Mouse (Mus musculus): ENCODE results near the gene Vwa8. TPM values are rescaled to one million over a fixed set of nuclear protein-coding genes. Genes with fewer than 3 reads are reported as not detected.
A peak's percentile ranks its signal among the peaks of the same experiment; 100 is the strongest.

Gene Vwa8
- total RNA-seq, 2 experiments from 2014 or later, result 152 to 173 TPM

- DNase-seq (ENCODE audit: low spot score in 2 of 2), result no peak
Observed at GRCm38 (mm10) chr14:79074786-79075185, 225.9 kb downstream of the Vwa8 start.

GRCm38 (mm10) chr14:79076560-79077300, 227.9 kb downstream of the Vwa8 start:
- no peak for DNase-seq (ENCODE audit: low spot score in 2 of 2)

GRCm38 (mm10) chr14:79083573-79083972, 234.7 kb downstream of the Vwa8 start:
- DNase-seq (ENCODE audit: low spot score in 2 of 2), result no peak

DNA sequence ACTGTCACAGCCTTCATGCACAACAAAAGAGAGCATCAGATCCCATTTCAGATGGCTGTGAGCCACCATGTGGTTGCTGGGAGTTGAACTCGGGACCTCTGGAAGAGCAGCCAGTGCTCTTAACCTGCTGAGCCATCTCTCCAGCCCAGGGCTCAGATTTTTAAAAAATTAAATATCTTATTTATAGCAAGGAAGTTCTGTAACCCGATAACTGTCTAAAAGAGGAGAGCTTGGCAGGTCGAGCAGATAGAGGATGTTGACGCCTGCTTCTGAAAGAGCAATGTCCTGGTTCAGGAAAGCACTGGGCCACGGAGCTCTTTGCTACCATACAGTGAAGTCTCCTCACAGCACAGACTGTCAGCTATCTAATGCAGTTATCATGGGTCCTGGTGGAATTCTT, 237.2 kb downstream of the Vwa8 start:
- no peak for DNase-seq (ENCODE audit: low spot score in 2 of 2)

DNA sequence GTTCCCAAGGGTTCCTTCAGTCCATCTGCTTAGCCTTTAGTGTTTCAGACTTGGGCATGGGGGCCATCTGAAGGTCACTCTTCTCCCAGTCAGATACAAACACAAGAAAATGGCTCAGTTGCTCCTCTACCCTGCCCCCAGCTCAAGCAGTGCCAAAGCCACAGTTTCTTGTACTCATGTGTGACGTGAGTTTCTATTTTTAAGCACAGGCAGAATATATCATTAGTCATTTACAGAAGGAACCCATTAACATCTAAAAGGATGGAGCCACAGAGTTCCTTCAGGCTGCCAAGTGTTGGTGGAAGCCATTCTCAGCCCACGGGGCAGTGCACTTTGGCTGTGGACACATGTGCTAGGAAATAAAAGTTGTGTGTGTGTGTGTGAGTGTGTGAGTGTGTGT, 240.6 kb downstream of the Vwa8 start:
- no peak for DNase-seq (ENCODE audit: low spot score in 2 of 2)

DNA sequence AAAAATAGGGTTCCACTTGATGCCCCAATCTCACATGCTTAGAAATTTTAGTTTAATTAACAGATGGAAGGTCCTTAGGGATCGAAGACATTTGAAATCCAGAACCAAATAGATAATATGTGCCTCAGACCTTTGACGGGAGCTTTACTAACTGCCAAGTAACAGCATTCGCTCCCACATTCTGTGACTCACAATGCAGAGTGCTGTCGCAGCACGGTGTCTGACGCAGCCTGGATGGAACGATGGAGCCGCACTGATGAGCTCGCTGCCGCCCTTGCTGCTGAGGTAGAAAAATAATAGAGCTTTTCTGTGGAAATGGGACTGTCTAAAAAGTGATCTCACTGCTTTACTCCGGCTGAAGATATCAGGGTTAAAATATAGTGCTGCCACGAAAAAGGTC, 248.3 kb downstream of the Vwa8 start:
- no peak for DNase-seq (ENCODE audit: low spot score in 2 of 2)

DNA sequence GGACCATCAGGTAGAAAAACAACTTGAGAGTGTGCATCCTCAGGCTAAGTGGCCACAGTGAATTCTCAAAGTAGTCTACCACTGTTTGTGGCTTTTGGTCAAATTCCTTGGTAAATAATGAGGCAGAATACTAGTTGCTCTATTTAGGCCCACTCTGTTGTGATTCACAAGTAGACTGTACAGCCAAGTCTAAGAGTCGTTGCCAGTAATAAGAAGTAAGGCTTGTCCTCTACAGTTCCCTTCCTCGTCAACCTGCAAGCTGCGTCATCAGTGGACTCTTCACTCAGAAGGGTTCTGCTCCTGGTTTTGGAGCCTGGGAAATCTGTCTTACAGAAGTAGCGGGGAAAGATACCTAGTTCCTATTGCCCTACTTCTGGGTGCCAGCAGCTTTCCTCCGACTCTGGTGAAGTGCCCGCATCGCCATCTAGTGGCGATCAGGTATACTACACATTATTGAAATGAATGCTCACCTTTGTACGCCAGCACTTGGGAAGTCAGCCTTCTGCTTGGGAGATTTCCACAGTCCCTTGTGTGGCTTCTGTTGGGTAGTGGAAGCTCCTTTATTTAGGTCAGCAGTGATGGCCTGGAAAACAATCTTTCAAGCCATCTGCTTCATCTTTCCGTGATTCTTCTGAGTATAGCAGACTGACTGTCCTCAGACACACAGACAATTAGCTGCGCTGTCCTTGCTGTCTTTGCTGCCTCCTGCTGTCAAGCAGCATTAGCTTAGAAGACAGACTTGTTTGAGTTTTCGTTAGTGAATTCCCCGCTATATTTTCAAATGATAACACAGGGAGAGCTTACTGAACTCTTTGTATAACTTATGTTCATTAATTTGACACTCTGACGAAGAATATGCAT, 258.0 kb downstream of the Vwa8 start:
- DNase-seq (ENCODE audit: low spot score in 2 of 2), result peak; percentile 69 to 71

DNA sequence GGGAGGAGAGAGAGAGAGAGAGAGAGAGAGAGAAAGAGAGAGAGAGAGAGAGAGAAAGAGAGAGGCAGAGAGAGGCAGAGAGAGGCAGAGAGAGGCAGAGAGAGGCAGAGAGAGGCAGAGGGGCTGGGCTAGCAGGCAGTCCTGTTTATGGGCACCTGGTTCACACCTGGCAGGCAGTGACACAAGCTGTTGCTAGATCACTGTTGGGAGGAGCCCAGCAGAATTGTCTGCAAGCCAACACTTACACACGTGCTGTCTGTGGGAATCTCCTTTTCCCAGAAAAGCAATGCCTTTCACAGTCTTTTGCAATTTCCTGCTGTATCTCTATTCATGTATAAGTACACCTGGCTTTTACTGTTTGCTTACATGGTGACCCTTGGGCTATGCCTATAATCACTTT, 260.5 kb downstream of the Vwa8 start:
- DNase-seq (ENCODE audit: low spot score in 2 of 2), result no peak

- DNase-seq (ENCODE audit: low spot score in 2 of 2), result no peak
Observed at GRCm38 (mm10) chr14:79110012-79110411, 261.2 kb downstream of the Vwa8 start.

DNA sequence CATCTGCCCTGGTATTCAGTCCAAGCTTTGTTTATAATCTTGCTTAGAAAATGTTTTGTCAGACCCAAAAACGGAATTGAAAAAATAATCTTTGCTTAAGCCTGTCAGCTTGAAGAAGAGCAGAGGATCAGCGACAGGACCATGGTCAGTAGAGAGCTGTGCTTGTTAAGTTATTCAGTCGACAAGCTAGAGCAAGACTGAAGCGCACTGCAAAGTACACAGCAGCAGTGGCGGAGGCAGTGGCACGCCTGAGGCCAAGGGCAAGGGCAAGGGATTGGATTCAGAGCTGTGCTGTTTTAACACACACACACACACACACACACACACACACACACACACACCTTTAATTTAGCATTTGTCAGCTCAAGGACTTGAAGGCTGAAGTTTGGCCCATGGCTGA, 263.2 kb downstream of the Vwa8 start:
- no peak for DNase-seq (ENCODE audit: low spot score in 2 of 2)

DNA sequence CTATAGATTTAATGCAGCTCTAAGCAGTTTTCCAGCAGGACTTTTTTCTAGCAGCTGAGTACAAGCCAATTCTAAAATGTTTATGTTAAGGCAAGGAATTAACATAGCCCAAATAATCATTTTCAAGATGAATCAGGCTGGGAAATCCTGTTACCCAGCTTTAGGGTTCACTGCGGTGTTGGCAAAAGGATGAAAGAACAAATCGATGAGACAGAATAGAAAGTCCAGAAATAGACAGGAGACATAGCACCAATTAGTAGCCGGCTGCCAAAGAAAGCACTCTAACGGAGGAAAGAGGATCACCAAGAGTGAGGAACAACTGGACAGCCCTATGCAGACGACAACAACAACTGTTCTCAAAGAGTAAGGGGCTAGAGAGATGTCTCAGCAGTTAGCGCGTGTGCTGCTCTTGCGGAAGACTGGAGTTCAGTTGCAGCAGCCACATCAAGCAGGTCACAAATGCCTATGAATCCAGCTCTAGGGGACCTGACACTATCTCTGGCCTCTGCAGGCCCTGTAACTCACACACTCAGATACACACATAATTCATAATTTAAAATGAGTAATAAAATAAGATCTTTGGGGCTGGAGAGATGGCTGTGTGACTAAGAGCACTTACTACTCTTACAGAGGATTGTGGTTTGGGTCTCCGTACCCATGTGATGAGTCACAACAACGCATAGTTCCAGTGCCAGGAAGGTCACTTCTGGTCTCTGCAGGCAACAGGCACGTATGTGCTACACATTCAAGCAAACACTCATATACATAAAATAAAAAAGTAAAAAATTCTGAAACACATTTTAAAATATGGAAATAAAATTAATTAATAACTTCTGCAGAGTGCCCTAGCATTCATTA, 265.9 kb downstream of the Vwa8 start:
- DNase-seq (ENCODE audit: low spot score in 2 of 2), result no peak

DNA sequence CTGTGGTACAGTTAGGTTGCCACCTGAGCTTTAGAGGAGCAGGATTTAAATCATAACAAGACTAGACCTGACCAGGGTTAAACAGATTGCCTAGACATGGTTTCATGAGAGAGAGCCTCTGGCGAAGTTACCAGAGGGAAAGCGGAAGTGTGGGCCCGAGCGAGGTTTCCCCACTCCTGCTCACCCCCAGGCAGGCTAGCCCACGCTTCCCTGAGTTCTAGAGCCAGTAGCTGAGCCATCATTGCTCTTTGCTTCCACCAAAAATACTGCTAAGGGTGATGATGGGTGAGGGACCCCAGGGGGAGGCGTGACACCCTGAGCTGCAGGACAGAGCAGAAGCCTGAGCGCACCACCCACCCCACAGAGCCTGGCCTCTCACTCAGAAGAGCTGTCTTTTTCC, 269.6 kb downstream of the Vwa8 start:
- no peak for DNase-seq (ENCODE audit: low spot score in 2 of 2)

DNA sequence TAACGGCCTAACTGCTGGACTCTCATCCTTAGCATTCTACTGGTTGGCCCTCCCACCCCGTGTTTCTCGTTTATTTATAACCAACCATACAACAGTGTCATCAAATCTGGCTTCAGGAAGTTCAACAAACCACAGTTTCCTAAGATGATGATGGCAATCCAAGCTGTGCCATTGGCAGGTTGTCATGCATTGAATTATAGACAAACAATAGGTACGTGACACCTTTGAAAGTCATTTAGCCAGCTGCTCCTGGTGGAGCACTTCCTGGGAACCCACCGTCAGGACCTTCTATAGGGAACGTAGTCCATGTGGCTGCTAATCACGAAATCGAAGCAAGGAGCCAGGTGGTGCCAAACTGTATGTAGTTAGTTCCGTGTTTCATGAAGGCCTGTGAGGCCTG, 270.5 kb downstream of the Vwa8 start:
- DNase-seq (ENCODE audit: low spot score in 2 of 2), result no peak

GRCm38 (mm10) chr14:79120681-79121080, 271.8 kb downstream of the Vwa8 start:
- DNase-seq (ENCODE audit: low spot score in 2 of 2), result no peak

DNA sequence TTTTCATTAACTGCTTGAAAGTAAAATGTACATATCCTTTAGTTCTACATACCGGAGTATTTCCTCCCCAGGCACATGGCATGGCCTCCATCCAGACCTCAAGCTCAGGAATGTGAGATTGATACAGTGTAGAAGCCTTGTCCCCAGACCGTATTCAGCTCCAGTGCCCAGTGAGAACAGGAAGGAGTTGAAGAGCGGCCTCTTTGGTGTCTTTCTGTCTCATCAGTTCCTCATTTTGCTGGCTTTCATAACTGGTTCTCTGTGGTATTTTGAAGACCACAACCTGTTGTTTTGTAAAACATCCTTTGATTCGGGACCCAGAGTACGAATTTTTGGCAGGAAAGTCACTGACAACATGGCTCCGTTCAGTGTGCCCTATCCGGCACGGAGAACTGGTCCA, 274.6 kb downstream of the Vwa8 start:
- no peak for DNase-seq (ENCODE audit: low spot score in 2 of 2)

- peak; percentile 41 to 49 for DNase-seq (ENCODE audit: low spot score in 2 of 2)
Observed at GRCm38 (mm10) chr14:79124643-79125042, 275.8 kb downstream of the Vwa8 start.

DNA sequence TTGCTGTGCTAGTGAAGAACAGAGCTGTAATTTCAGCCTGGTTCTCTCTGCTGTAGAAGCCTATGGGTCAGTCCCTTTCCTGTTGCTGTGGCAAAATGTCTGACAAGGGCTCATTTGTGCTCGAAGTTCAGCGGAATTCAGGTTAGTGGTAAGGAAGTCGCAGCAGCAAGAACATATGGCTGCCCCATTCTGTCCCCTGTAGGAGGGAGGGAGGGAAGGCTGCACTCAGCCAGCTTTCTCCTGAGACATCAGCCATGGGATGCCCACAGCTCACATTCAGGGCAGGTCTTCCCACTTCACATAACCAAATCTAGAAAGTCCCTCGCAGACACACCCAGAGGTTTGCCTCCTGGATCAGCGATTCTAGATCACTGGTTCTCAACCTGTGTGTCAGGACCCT, 277.3 kb downstream of the Vwa8 start:
- no peak for DNase-seq (ENCODE audit: low spot score in 2 of 2)

DNA sequence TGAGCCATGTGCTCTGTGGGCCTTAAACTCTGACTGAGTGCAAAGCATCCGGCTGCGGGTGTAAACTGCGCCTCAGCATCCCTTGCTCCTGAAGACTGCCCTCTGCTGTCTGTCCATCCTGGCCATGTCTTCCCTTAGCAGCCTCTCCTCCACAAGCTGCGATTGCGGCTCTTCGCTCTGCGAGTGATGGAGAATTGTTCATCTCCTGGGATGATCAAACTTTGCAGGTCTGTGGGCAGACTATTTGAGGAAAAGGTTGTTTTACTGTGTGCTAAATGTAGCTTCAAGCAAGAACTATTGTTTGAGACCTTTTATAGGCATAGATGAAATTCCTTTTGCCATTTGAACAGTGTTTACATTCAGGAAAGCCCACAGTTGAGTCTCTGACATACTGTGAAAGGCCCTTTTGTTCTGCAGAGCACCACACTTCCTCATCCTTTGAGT, 286.1 kb downstream of the Vwa8 start:
- DNase-seq (ENCODE audit: low spot score in 2 of 2), result no peak

DNA sequence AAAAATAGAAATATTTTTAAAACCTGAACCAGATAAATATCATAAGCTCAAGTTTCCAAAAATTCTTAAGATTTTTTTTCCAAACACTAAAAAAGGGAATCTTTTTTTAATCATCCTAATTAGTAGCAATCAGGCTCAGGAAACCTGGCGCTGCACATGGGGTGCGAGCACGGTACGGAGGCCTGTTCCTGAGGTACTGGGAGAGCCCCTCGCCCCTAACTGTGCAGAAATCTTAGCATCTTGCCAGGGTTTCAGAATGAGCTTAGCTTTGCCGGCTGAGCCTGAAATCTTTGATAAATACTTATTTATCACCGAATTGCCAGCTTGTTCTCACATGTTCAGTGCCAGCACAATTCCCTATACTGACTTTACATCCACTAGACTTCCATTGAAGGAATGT, 286.6 kb downstream of the Vwa8 start:
- no peak for DNase-seq (ENCODE audit: low spot score in 2 of 2)

DNA sequence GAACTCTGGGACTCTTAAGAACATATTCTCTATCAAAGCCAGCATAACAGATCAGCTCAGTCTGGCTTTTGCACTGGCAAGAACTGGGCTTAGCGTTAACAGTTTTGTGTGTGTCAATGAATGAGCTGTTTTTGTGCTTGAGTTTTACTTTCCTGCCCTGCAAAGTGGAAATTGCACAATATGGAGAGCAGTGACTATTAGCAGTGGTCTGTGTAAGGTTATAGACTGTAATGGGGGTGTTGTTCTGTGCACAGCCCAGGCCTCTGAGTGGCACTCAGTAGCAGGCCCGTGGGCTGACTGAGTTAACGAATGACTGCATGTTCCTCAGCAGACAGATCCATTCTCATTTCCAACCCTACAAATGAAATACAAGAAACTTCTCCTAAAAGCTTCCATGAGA, 287.7 kb downstream of the Vwa8 start:
- DNase-seq (ENCODE audit: low spot score in 2 of 2), result no peak

DNA sequence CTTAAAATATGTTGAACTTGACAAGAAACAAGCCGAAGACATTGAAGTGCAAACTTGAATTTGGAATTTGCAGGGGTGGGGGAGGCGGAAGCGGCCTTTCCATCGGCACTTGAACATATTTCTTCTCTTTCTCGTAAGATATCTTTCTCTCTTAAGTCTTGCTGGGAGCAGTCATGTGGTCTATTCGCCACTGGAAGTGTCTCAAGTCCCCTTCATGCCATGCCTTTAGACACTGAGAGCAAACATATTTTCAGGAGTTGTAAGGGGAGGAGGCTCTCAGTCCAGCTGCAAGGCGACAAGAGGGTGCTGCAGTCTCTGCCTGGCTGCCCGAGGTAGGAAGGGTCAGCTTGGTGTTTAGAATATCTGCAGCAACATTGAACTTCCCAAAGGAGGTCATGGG, 288.2 kb downstream of the Vwa8 start:
- no peak for DNase-seq (ENCODE audit: low spot score in 2 of 2)

Data from adrenal gland, adult 18-20 months (tissue).